Mouse (Mus musculus) heart, embryonic 13.5 days (tissue): ENCODE results near the gene Tbx2. TPM values are rescaled to one million over a fixed set of nuclear protein-coding genes. Genes with fewer than 3 reads are reported as not detected.

Experiments used
- ATAC-seq: fragments of 200-750 bp; cut with Nextera tagmentation; 2 replicates; pipeline ENCODE4 v1.8.0; 2017; ENCODE audit warnings: moderate TSS enrichment; ENCODE audit not compliant: insufficient number of reproducible peaks, low FRiP score, low TSS enrichment; ENCODE audit errors: extremely low read depth
- H3K27ac ChIP-seq: fragments of 300-500 bp; sonication (generic); replicated peaks from 2 replicates; pipeline ENCODE4 v1.5.1; 2015; ENCODE audit warnings: moderate library complexity, mild to moderate bottlenecking, inconsistent platforms
- H3K27me3 ChIP-seq: fragments of 300-500 bp; sonication (generic); replicated peaks from 2 replicates; pipeline ENCODE4 v1.6.1; 2015; ENCODE audit warnings: mild to moderate bottlenecking, inconsistent platforms
- H3K36me3 ChIP-seq: fragments of 300-500 bp; sonication (generic); 2 replicates; pipeline ENCODE4 v1.6.1; 2015; ENCODE audit warnings: mild to moderate bottlenecking, inconsistent platforms
- H3K4me1 ChIP-seq: fragments of 300-500 bp; sonication (generic); 2 replicates; pipeline ENCODE4 v1.6.1; 2015; ENCODE audit warnings: inconsistent platforms
- H3K4me2 ChIP-seq: fragments of 300-500 bp; sonication (generic); 2 replicates; pipeline ENCODE4 v1.6.1; 2015; ENCODE audit warnings: inconsistent platforms, mild to moderate bottlenecking, moderate library complexity
- H3K4me3 ChIP-seq: fragments of 300-500 bp; sonication (generic); 2 replicates; pipeline ENCODE4 v1.5.1; 2015; ENCODE audit warnings: moderate library complexity, mild to moderate bottlenecking, inconsistent platforms
- H3K9ac ChIP-seq: fragments of 300-500 bp; sonication (generic); 2 replicates; pipeline ENCODE4 v1.6.1; 2015; ENCODE audit warnings: inconsistent platforms, mild to moderate bottlenecking, moderate library complexity
- H3K9me3 ChIP-seq: fragments of 300-500 bp; sonication (generic); 2 replicates; pipeline ENCODE4 v1.6.1; 2016; ENCODE audit warnings: inconsistent platforms
- WGBS: fragments of 180-500 bp; shearing (Covaris S2); methylation state at CpG from one replicate; pipeline ENCODE4 v1.1.7; 2015; ENCODE audit warnings: mixed read lengths; 5-methylcytosine and 5-hydroxymethylcytosine counted together
- polyA plus RNA-seq: library from polyadenylated mRNA; unstranded; fragments of >200 nt; fragmentation: Nextera tagmentation; extraction: Ambion mirVana; gene quantifications from 2 replicates; pipeline ENCODE4 v1.2.1, GENCODE M21; 2015

Tbx2 gene
- polyA plus RNA-seq, 1 experiment from 2014 or later, result 2.9 TPM

DNA sequence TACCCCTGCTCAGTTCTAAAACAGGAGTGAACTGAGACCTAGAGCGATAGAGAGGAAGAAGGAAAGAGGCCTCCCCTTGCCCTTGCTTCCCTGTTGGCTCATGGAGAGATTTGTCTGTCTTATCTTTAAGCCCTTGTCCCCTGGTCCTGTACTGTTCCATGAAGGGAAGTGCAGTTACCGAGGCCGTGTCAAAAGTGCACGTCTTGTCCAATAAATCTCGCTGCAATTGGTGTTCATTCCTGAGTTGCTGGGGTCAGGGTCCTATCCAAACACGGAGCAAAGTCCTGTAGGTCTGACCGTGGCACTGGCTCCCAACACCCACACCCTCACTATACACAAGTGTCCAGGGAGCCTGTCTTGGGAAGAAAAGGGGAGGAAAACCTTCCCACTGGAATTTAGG is 6.5 kb upstream of the Tbx2 start:
- no peak overlapping the region for H3K27ac ChIP-seq
- no peak for ATAC-seq
- H3K27me3 ChIP-seq, result peaks cover 92% of the 10 kb centered on the region
- peaks cover 82% of the 10 kb centered on the region for H3K4me1 ChIP-seq
- no peak overlapping the region for H3K9ac ChIP-seq
- H3K36me3 ChIP-seq, result no peaks in the 10 kb centered on the region
- no peak overlapping the region for H3K4me3 ChIP-seq
- H3K4me2 ChIP-seq, result no peak overlapping the region
- WGBS, result 49% methylated on average over 7 of the region's 7 CpGs
- H3K9me3 ChIP-seq, result no peaks in the 10 kb centered on the region

DNA sequence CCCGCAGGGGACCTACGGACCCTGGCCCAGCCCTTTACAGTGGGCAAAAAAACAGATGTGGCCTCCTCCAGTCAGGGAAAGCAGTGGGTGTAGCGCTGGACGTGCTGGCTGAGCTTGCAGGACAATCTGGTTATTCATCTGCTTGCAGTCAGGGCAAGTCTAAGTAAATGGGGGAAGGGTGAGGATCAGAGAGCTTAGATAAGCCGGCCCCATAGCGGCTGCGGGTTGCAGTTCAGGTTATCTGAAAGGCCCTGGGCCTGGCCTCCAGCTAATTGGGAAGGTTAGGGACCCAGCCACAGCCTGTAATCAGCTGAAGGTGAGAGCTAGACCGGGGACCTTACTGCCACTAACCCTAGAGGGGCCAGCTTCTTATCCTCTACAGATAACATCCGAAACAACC is 5.0 kb upstream of the Tbx2 start:
- H3K36me3 ChIP-seq, result no peaks in the 10 kb centered on the region
- peaks cover 96% of the 10 kb centered on the region for H3K27me3 ChIP-seq
- peaks cover 88% of the 10 kb centered on the region for H3K4me1 ChIP-seq
- no peak overlapping the region for H3K4me2 ChIP-seq
- no peak overlapping the region for H3K9ac ChIP-seq
- no peaks in the 10 kb centered on the region for H3K9me3 ChIP-seq
- ATAC-seq, result no peak
- H3K4me3 ChIP-seq, result no peak overlapping the region
- WGBS, result 30% methylated on average over 9 of the region's 9 CpGs
- 0 out of 2 replicates have a peak overlapping the region, but pooled peaks have one; percentile 8 for H3K27ac ChIP-seq

DNA sequence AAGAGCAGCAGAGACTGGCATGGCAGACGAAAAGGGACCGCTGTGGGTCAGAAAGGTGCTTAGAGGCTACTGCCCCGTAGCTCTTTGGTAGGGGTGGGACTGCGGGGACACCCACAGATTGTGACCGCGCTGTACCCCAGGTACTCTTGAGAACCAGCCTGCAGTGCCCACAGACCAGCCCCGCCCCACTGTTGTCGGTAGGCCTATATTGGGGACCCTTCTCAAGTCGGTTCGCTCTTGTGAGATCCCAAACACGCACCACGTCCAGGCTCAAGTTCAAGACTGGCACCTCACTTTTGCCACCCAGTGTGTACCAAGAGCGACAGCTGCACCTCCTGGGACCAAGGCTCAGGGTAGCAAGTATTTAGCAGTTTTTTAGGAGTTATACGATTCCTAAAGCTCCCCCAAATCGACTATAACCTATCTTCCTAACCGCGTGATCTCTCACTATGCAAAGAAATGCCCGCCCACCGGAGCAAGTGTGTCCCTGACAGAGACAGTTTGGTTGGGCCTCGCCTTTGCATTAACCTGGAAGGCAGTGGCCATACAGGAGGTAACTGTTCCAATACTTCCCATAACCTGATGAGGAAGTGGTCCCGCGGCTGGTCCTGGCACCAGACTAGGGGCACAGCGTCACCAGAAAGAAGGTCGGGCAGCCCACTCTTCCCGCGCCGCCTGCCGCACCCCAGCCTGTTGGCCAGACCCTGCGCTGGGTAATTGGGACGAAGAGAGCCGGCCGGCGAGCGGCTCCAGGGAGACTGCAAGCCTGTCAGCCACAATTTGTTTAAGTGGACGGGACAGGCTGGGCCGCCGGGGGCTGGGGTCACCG is 3.4 kb upstream of the Tbx2 start:
- peak overlapping the region; percentile 70 for H3K27ac ChIP-seq
- peaks cover 96% of the 10 kb centered on the region for H3K27me3 ChIP-seq
- peak overlapping the region; percentile 90 for H3K9ac ChIP-seq
- 14% methylated on average over 38 of the region's 38 CpGs for WGBS
- H3K4me3 ChIP-seq, result peak overlapping the region; percentile 73
- ATAC-seq, result no peak
- H3K4me1 ChIP-seq, result peaks cover 79% of the 10 kb centered on the region
- peak overlapping the region; percentile 88 for H3K4me2 ChIP-seq
- no peaks in the 10 kb centered on the region for H3K36me3 ChIP-seq
- no peaks in the 10 kb centered on the region for H3K9me3 ChIP-seq

DNA sequence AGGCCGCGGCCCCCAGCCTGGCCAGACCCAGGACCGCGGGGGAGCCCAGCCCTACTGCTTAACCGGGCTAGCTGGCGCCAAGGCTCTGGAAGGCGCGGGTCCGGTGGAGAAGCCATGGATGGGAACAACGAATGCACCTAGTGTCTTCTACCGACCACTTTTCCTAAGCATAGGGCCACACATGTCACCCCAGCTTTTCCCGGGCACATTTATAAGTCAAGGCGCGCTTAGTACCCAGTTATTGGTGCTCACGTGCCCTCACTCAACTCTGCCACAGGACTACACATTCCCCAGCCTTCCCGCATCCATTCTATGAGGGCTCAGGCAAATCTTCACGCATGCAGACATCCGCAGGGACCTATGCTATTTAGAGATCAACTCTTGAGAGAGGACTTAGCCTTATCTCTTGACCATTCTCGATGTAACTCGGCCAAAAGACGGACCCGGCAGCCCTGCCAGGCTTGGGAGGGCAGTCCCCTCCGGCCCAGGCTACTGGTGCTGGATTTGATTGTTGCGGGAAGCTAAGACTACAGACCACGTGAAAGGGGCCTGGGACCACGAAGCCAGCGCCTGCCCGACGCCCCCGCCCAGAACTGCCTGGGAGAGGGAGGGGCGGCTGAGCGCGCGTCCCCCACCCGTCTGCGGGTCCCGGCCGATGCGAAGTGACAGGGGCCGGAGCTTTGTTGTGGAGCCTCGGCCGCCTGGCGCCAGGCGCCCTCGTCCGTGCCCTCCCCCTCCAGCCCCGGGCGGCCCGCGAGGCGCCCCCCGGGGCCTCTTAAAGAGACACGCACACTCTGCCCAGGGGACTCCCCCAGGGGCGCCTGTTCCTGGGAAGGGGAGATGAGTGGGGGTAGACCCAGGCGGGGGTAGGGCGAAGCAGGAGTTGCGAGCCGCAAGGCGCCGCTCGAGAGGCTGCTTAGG is 2.6 kb upstream of the Tbx2 start:
- Histone ChIP-seq H3K27ac (peak overlapping the region; percentile 70), H3K9me3 (no peaks in the 10 kb centered on the region), H3K36me3 (no peaks in the 10 kb centered on the region), H3K4me3 (peak overlapping the region; percentile 73), H3K9ac (peak overlapping the region; percentile 90), H3K4me2 (peak overlapping the region; percentile 88), H3K4me1 (peaks cover 77% of the 10 kb centered on the region), H3K27me3 (peaks cover 96% of the 10 kb centered on the region)
- 2% methylated on average over 60 of the region's 61 CpGs for WGBS
- no peak for ATAC-seq

DNA sequence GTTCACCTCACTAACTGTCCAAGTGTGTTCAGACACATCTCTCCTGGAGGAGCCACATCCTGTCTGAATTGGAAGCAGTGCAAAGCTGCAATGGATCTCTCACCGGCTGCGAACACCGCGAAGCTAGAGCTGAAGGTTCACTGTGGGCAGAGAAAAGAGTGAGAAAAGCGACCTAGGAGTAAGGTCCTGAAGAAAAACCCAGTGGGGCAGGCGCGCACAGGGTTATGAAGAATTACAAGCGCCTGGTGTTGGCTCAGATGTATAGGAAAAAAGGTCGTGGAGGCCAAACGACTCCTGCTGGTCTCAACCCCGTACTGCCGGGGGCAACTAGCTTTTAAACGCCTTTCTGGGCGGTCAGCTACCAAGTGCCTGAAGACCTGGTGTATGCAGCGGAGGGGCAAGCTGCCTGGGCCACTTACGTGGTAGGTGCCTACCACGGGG is 1.4 kb upstream of the Tbx2 start:
- peak overlapping the region; percentile 70 for H3K27ac ChIP-seq
- WGBS, result 3% methylated on average over 17 of the region's 17 CpGs
- peaks cover 96% of the 10 kb centered on the region for H3K27me3 ChIP-seq
- peak overlapping the region; percentile 73 for H3K4me3 ChIP-seq
- H3K9me3 ChIP-seq, result no peaks in the 10 kb centered on the region
- peak overlapping the region; percentile 90 for H3K9ac ChIP-seq
- peaks cover 66% of the 10 kb centered on the region for H3K4me1 ChIP-seq
- no peak for ATAC-seq
- H3K36me3 ChIP-seq, result no peaks in the 10 kb centered on the region
- H3K4me2 ChIP-seq, result peak overlapping the region; percentile 88

DNA sequence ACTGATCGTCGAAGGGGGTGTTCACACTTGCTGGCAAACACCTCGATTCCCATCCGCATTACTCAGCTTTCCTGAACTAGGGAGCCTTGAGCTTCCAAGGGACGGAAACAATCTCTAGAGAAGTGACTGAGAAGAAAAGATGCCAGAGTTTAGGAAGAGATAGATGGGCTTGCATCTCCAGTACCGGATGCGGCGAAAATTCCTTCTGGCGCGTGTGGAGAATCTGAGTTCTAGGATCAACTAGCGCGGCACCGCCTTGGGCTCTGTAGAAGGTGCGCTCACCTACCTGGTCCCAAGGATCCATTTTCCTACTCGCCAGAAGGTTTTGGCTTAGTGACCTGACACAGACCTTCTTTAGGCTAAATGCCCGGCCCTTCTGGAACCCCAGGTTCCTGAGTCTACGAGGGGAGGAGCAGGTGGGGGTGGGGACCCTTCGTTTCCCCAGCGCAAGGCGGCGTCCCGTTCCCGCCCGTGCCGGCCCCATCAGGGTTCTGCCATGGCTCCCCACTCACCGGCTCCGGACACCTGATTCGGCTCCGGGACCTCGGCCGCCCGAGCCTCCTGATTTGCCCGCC is 608 bp upstream of the Tbx2 start:
- Histone ChIP-seq H3K36me3 (no peaks in the 10 kb centered on the region), H3K4me1 (peaks cover 60% of the 10 kb centered on the region), H3K27ac (peak overlapping the region; percentile 70), H3K9ac (peak overlapping the region; percentile 90), H3K4me3 (peak overlapping the region; percentile 73), H3K27me3 (peaks cover 96% of the 10 kb centered on the region), H3K9me3 (no peaks in the 10 kb centered on the region), H3K4me2 (peak overlapping the region; percentile 88)
- no peak for ATAC-seq
- WGBS, result 1% methylated on average over 33 of the region's 33 CpGs

DNA sequence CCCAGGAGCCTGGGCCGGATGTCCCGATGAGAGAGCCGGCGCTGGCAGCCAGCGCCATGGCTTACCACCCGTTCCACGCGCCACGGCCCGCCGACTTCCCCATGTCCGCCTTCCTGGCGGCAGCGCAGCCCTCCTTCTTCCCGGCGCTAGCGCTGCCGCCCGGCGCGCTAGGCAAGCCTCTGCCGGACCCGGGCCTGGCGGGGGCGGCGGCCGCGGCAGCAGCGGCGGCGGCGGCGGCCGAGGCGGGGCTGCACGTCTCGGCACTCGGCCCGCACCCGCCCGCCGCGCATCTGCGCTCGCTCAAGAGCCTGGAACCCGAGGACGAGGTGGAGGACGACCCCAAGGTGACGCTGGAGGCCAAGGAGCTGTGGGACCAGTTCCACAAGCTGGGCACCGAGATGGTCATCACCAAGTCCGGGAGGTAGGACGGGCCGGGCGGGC is 750 bp downstream of the Tbx2 start:
- 0% methylated on average over 27 of the region's 54 CpGs for WGBS
- H3K4me2 ChIP-seq, result peak overlapping the region; percentile 88
- H3K9me3 ChIP-seq, result no peaks in the 10 kb centered on the region
- ATAC-seq, result no peak
- H3K4me1 ChIP-seq, result peaks cover 60% of the 10 kb centered on the region
- peak overlapping the region; percentile 73 for H3K4me3 ChIP-seq
- peak overlapping the region; percentile 81 for H3K27ac ChIP-seq
- H3K36me3 ChIP-seq, result no peaks in the 10 kb centered on the region
- peak overlapping the region; percentile 90 for H3K9ac ChIP-seq
- peaks cover 96% of the 10 kb centered on the region for H3K27me3 ChIP-seq

DNA sequence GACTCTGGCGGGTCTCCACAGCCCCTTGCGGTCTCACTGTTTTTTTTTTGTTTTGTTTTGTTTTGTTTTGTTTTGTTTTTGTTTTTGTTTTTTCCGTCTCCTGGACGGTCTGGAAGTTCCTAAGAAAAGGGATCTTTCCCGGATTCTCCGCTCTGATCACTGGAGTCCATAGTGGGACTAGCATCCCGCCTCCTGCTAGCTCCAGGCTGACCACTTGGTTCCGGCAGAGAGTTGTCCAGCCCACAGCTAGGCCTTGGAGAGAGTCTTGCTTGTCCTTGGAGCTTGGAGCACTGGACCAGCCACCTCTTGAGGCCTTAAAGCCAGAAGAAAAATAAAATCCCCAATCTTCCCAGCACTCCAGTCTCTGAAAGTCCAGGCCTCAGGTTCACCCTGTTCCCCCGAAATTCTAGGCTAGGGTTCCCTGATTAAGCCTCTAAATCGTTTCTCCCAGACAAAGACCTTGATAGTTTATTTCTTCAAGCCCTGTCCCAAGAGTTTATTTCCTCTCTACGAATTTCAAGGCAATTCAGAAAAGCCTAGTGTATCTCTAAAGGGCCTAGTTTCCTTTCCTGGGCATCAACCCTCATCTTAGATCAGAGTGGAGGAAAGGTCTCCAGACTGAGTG is 1.5 kb downstream of the Tbx2 start:
- Histone ChIP-seq H3K9me3 (no peaks in the 10 kb centered on the region), H3K36me3 (no peaks in the 10 kb centered on the region), H3K27ac (peak overlapping the region; percentile 36; the same call in 1 of the 2 replicates), H3K27me3 (peaks cover 97% of the 10 kb centered on the region), H3K4me2 (peak overlapping the region; percentile 88), H3K4me3 (peak overlapping the region; percentile 73), H3K4me1 (peaks cover 58% of the 10 kb centered on the region), H3K9ac (peak overlapping the region; percentile 90)
- 17% methylated on average over 11 of the region's 11 CpGs for WGBS
- no peak for ATAC-seq

DNA sequence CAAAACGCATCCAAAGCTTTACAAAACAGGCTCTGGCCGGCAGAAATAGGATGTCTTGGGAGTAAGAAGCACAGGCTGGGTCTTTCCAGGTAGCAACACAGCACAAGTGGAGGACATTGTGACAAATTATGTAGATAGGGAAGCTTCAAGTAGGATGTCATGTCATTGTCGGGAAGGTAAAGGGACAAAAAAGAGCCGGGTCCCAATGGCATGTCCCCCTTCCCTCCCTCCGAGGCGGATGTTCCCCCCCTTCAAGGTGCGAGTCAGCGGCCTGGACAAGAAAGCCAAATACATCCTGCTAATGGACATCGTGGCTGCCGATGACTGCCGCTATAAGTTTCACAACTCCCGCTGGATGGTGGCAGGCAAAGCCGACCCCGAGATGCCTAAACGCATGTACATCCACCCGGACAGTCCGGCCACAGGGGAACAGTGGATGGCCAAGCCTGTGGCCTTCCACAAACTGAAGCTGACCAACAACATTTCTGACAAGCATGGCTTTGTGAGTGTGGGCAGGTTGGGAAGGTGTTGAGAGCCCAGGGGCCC is 2.1 kb downstream of the Tbx2 start:
- 20% methylated on average over 17 of the region's 17 CpGs for WGBS
- Histone ChIP-seq H3K27ac (peak overlapping the region; percentile 36), H3K4me3 (peak overlapping the region; percentile 73), H3K4me2 (peak overlapping the region; percentile 88), H3K9me3 (no peaks in the 10 kb centered on the region), H3K9ac (peak overlapping the region; percentile 90), H3K4me1 (peaks cover 52% of the 10 kb centered on the region), H3K27me3 (peaks cover 97% of the 10 kb centered on the region), H3K36me3 (no peaks in the 10 kb centered on the region)
- no peak for ATAC-seq

DNA sequence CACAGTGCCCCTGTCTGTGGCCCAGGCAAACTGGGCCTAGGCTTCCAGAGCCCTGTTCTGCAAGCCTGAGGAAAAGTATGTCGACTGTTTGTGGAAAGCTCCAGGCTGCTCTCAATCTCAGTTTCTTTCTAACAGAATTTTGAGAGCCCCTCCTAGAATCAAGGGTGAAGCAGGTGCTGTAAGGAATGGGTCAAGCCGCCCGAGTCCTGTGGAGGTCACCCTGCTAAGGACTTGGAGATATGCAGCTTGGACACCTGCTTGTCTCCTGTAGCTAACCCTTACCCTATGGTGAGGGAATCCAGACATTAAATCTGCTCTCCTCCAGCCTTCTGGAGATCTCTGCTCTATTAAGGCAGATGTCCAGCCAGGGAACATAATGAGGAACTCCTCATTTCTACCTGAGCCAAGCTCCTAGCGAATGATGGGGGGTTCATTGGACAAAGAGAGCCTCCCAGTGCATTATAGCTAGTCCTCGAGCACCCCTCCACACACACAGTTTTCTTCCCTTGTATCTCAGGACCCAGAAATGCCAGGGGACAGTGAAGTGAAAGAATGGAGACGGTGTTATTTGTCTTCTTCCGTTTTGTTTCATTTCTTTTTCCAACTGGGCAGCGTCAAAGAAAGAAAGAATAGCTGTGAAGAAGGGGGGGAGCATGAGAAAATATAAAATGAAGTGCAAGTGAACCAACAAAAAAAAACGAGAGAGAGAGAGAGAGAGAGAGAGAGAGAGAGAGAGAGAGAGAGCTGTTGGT is 2.8 kb downstream of the Tbx2 start:
- Histone ChIP-seq H3K4me1 (peaks cover 46% of the 10 kb centered on the region), H3K27me3 (peaks cover 97% of the 10 kb centered on the region), H3K9me3 (no peaks in the 10 kb centered on the region), H3K9ac (peak overlapping the region; percentile 90), H3K4me2 (peak overlapping the region; percentile 88), H3K4me3 (peak overlapping the region; percentile 73), H3K27ac (peak overlapping the region; percentile 36; the same call in 1 of the 2 replicates), H3K36me3 (no peaks in the 10 kb centered on the region)
- ATAC-seq, result no peak
- WGBS, result 31% methylated on average over 9 of the region's 9 CpGs
